Mouse (Mus musculus): ENCODE results near the gene Mgat4e. TPM values are rescaled to one million over a fixed set of nuclear protein-coding genes. Genes with fewer than 3 reads are reported as not detected.

The Mgat4e gene
- total and polyA plus RNA-seq, 3 experiments, result 0.08 to 0.17 TPM; not detected in 1

DNA sequence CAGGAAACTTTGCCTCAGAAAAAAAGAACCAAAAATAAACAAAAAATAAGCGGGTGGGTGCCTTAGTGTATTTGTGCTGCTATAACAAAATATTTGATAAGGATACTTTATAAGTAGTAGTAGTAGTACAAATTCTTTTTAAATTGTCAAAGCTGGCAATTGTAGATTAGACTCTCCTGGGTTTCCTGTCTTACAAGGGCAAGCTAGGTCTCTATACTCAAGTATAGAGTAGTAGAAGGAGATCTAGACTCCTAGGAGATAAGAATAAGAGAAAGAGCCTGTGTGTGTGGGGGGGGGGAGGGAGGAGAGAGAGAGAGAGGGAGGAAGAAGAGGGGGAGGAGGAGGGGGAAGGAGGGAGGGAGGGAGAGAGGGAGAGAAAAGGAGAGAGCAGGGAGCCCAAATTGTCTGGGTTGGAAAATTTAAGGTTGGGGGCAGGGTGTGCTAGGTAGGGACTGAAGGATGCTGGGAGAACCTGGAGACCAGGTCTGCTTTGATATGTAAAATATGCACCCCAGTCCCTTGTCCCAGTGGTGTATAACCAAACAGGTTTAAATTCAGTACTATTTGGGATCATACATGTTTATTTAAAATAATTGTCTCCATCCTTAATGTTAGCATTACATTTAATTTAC, 23.9 kb upstream of the Mgat4e start:
- Histone ChIP-seq H3K4me1 (ENCODE audit: control insufficient read depth in 1 of 2, insufficient read depth in 2 of 2, low read length in 2 of 2) (peaks cover 5 to 20% of the 10 kb centered on the region in 2 experiments), H3K27me3 (ENCODE audit: control insufficient read depth in 1 of 2, insufficient read depth in 2 of 2, low read length in 2 of 2) (no peaks in the 10 kb centered on the region), H3K79me2 (ENCODE audit: control insufficient read depth, insufficient read depth, low read length, poor library complexity) (peaks cover 49% of the 10 kb centered on the region), H3K9ac (ENCODE audit: control insufficient read depth, low read depth, low read length, poor library complexity, severe bottlenecking) (no peak overlapping the region), H3K27ac (ENCODE audit: control insufficient read depth, low read depth, low read length) (no peak overlapping the region), H3K4me3 (ENCODE audit: control insufficient read depth in 1 of 2, insufficient read depth in 1 of 2, low read depth in 2 of 2, low read length in 2 of 2) (no peak overlapping the region), H3K9me3 (replicated peaks; ENCODE audit: insufficient read depth, low read length) (no peaks in the 10 kb centered on the region), H3K36me3 (ENCODE audit: control insufficient read depth in 1 of 2, insufficient read depth in 2 of 2, low read length in 2 of 2) (peaks cover 6 to 12% of the 10 kb centered on the region in 2 experiments)
- 0 out of 4 replicates have a peak, but pooled peaks of 1 of the 2 experiments have one; percentile 19 for TF ChIP-seq EP300 (IDR thresholded peaks at IDR 0.05; ENCODE audit: low read depth in 1 of 2, low read length in 2 of 2)
- TF ChIP-seq TBP (IDR thresholded peaks at IDR 0.05; ENCODE audit: low read depth, low read length), result no peak
- TF ChIP-seq MYC (IDR thresholded peaks at IDR 0.05; ENCODE audit: low read depth, low read length), result no peak
- no peak for TF ChIP-seq ZC3H11A (IDR thresholded peaks at IDR 0.05; ENCODE audit: low read depth, low read length)
- TF ChIP-seq MAX (IDR thresholded peaks at IDR 0.05; ENCODE audit: low read length), result no peak
- no peak for TF ChIP-seq ZKSCAN1 (IDR thresholded peaks at IDR 0.05; ENCODE audit: low read depth, low read length)
- no peak for TF ChIP-seq NRF1 (IDR thresholded peaks at IDR 0.05; ENCODE audit: insufficient read depth, low read depth, low read length, poor library complexity, severe bottlenecking)
- DNase-seq (ENCODE audit: low read depth, low spot score), result no peak

DNA sequence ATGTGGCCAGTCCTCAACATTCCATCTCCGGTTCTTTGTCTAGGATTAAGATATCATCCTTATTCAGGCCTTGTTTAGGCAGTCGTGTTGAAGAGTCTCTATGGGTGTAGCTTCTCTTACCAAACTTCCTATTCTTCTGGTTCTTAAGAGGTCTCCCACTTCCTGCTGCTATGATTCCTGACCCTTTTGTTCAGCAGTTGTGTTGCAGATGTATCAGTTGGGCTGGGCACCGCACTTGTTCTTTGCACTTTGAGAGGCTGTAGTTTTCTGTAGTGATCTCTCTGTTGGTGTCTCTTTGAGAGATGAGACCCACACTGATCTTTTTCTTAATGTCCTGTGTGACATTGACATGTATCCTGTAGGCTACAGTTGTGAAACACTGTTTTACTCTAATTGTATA, 21.1 kb upstream of the Mgat4e start:
- Histone ChIP-seq H3K27me3 (ENCODE audit: control insufficient read depth in 1 of 2, insufficient read depth in 2 of 2, low read length in 2 of 2) (no peaks in the 10 kb centered on the region), H3K9ac (ENCODE audit: control insufficient read depth, low read depth, low read length, poor library complexity, severe bottlenecking) (no peak overlapping the region), H3K9me3 (replicated peaks; ENCODE audit: insufficient read depth, low read length) (no peaks in the 10 kb centered on the region), H3K79me2 (ENCODE audit: control insufficient read depth, insufficient read depth, low read length, poor library complexity) (peaks cover 60% of the 10 kb centered on the region), H3K4me3 (ENCODE audit: control insufficient read depth in 1 of 2, insufficient read depth in 1 of 2, low read depth in 2 of 2, low read length in 2 of 2) (no peak overlapping the region), H3K4me1 (ENCODE audit: control insufficient read depth in 1 of 2, insufficient read depth in 2 of 2, low read length in 2 of 2) (peaks cover 5 to 15% of the 10 kb centered on the region in 2 experiments), H3K27ac (ENCODE audit: control insufficient read depth, low read depth, low read length) (no peak overlapping the region), H3K36me3 (ENCODE audit: control insufficient read depth in 1 of 2, insufficient read depth in 2 of 2, low read length in 2 of 2) (peaks cover 6 to 12% of the 10 kb centered on the region in 2 experiments)
- no peak for DNase-seq (ENCODE audit: low read depth, low spot score)
- no peak for TF ChIP-seq ELF1 (IDR thresholded peaks at IDR 0.05; ENCODE audit: low read depth, low read length)
- no peak for TF ChIP-seq ZKSCAN1 (IDR thresholded peaks at IDR 0.05; ENCODE audit: low read depth, low read length)
- no peak for TF ChIP-seq RAD21 (IDR thresholded peaks at IDR 0.05; ENCODE audit: low read depth, low read length)
- TF ChIP-seq TCF12 (IDR thresholded peaks at IDR 0.05; ENCODE audit: low read depth, low read length), result no peak
- no peak for TF ChIP-seq USF2 (IDR thresholded peaks at IDR 0.05; ENCODE audit: borderline replicate concordance in 1 of 2, insufficient read depth in 1 of 2, low read depth in 1 of 2, low read length in 2 of 2)
- TF ChIP-seq MYB (IDR thresholded peaks at IDR 0.05; ENCODE audit: low read depth, low read length), result no peak
- no peak for TF ChIP-seq SMC3 (IDR thresholded peaks at IDR 0.05; ENCODE audit: low read depth, low read length)
- TF ChIP-seq ZMIZ1 (IDR thresholded peaks at IDR 0.05; ENCODE audit: low read depth, low read length), result no peak
- TF ChIP-seq MXI1 (IDR thresholded peaks at IDR 0.05; ENCODE audit: low read depth, low read length), result no peak
- TF ChIP-seq TBP (IDR thresholded peaks at IDR 0.05; ENCODE audit: low read depth, low read length), result no peak
- TF ChIP-seq MAZ (IDR thresholded peaks at IDR 0.05; ENCODE audit: low read depth, low read length), result no peak
- no peak for TF ChIP-seq MEF2A (IDR thresholded peaks at IDR 0.05; ENCODE audit: extremely low read depth, insufficient replicate concordance, low read depth, low read length, poor library complexity, severe bottlenecking)
- TF ChIP-seq POLR2A (IDR thresholded peaks at IDR 0.05; ENCODE audit: control insufficient read depth in 1 of 2, insufficient read depth in 1 of 2, low read depth in 1 of 2, low read length in 2 of 2, poor library complexity in 1 of 2), result no peak
- no peak for TF ChIP-seq USF1 (IDR thresholded peaks at IDR 0.05; ENCODE audit: low read depth, low read length)
- no peak for TF ChIP-seq NRF1 (IDR thresholded peaks at IDR 0.05; ENCODE audit: insufficient read depth, low read depth, low read length, poor library complexity, severe bottlenecking)
- TF ChIP-seq CHD2 (IDR thresholded peaks at IDR 0.05; ENCODE audit: low read length), result no peak
- TF ChIP-seq ZNF384 (IDR thresholded peaks at IDR 0.05; ENCODE audit: low read depth, low read length), result no peak
- TF ChIP-seq TAL1 (IDR thresholded peaks at IDR 0.05; ENCODE audit: low read length), result no peak

All from MEL (cell line).